Mouse (Mus musculus) stomach, postnatal 0 days (tissue): ENCODE results near the gene Ulk3. TPM values are rescaled to one million over a fixed set of nuclear protein-coding genes. Genes with fewer than 3 reads are reported as not detected.

Source experiments
- ATAC-seq: fragments of 200-750 bp; cut with Nextera tagmentation; 2 replicates; pipeline ENCODE4 v1.8.0; 2017; ENCODE audit not compliant: low FRiP score, low TSS enrichment
- DNase-seq: peaks from one replicate; pipeline ENCODE4 v3.0.0-alpha.2; 2016; ENCODE audit warnings: low spot score
- H3K27ac ChIP-seq: fragments of 300-500 bp; sonication (generic); replicated peaks from 2 replicates; pipeline ENCODE4 v1.5.1; 2014; ENCODE audit warnings: mild to moderate bottlenecking, control low read depth
- H3K27me3 ChIP-seq: fragments of 300-500 bp; sonication (generic); 2 replicates; pipeline ENCODE4 v1.6.1; 2014; ENCODE audit warnings: low read length; ENCODE audit not compliant: control insufficient read depth, insufficient read depth
- H3K36me3 ChIP-seq: fragments of 300-500 bp; sonication (generic); 2 replicates; pipeline ENCODE4 v1.6.1; 2014; ENCODE audit warnings: low read length, mixed read lengths; ENCODE audit not compliant: control insufficient read depth, insufficient read depth
- H3K4me1 ChIP-seq: fragments of 300-500 bp; sonication (generic); replicated peaks from 2 replicates; pipeline ENCODE4 v1.6.1; 2014; ENCODE audit warnings: antibody characterized with exemption; ENCODE audit not compliant: control insufficient read depth, insufficient read depth
- H3K4me2 ChIP-seq: fragments of 300-500 bp; sonication (generic); replicated peaks from 2 replicates; pipeline ENCODE4 v1.6.1; 2014; ENCODE audit warnings: low read depth, mild to moderate bottlenecking, control low read depth, moderate library complexity
- H3K4me3 ChIP-seq: fragments of 300-500 bp; sonication (generic); 2 replicates; pipeline ENCODE4 v1.5.1; 2014; ENCODE audit warnings: low read depth, low read length, control low read depth
- H3K9ac ChIP-seq: fragments of 300-500 bp; sonication (generic); 2 replicates; pipeline ENCODE4 v1.6.1; 2014; ENCODE audit warnings: mild to moderate bottlenecking, low read length, control low read depth, mixed read lengths
- H3K9me3 ChIP-seq: fragments of 300-500 bp; sonication (generic); 2 replicates; pipeline ENCODE4 v1.6.1; 2016; ENCODE audit warnings: low read length; ENCODE audit not compliant: control insufficient read depth
- CTCF ChIP-seq: IDR thresholded peaks from 2 replicates; pipeline ENCODE4 v1.5.1; 2016; ENCODE audit warnings: antibody characterized with exemption, low read depth, mild to moderate bottlenecking, moderate library complexity
- EP300 ChIP-seq: optimal IDR thresholded peaks from 2 replicates; pipeline ENCODE3; 2016; ENCODE audit warnings: antibody characterized with exemption
- WGBS: fragments of 180-500 bp; shearing (Covaris S2); extraction: QIAGEN DNeasy Blood & Tissue Kit; methylation state at CpG from one replicate; pipeline ENCODE4 v1.1.7; 2014; 5-methylcytosine and 5-hydroxymethylcytosine counted together
- polyA plus RNA-seq: library from polyadenylated mRNA; unstranded; fragments of >200 nt; fragmentation: Nextera tagmentation; extraction: Ambion mirVana; gene quantifications from 2 replicates; pipeline ENCODE4 v1.2.1, GENCODE M21; 2015

The Ulk3 gene
- 8.4 and 8.6 TPM in 2 replicates for polyA plus RNA-seq

DNA sequence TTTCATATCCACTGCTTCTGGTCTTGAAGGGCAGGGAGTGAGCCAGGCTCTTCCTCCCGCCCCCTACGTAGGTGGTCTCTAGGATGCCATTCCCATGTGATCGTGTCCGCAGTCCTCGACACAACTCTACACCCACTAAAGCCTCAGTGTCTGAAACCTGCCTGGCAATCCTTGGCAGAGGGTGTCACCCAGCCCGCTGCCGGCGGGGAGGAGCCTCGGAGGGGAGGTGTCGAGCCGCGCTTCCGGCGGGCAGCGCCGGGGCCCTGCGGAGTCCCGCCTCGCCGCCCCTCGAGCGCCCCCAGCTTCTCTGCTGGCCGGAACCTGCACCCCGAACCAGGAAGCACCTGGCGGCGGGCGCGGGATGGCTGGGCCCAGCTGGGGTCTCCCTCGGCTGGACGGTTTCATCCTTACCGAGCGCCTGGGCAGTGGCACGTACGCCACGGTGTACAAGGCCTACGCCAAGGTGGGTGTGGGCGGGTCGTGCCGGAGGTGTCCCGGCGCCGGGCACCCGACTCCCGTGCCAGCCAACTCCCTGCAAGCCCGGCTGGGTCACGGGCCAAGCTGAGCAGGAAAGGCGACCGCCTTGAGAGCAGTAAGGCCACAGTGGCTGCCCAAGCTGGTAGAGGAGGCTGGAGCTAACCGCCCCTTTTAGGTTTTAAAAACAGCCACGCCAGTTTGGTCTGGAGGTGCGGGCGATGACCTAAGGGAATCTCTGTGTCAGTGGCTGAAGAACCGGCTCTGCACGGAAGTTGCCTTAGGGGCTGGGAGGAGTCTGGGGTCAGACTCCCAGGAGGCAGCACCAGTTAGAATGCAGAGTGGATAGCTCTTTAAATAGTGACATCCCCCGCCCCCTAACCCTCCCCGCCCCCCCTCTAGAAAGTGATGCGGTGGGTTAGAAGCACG lies at the start of gene Ulk3:
Gene Ulk3 (plus strand): TSS at position 229 of the 903 bp plus-strand sequence.
- peak within 1 kb of the TSS; percentile 97 for H3K4me2 ChIP-seq
- peaks cover 21% of the 10 kb centered on the region; the same call in 1 of the 2 replicates for H3K36me3 ChIP-seq
- no peaks in the 10 kb centered on the region for H3K9me3 ChIP-seq
- peak within 1 kb of the TSS; percentile 86 for H3K27ac ChIP-seq
- peak within 1 kb of the TSS; percentile 79 for H3K4me3 ChIP-seq
- H3K27me3 ChIP-seq = no peaks in the 10 kb centered on the region
- WGBS = under 1% methylated on average over 52 of the region's 58 CpGs
- no peak for TF ChIP-seq EP300
- peak; percentile 57 for TF ChIP-seq CTCF
- DNase-seq = peak; percentile 89
- ATAC-seq = peak; percentile 85
- H3K4me1 ChIP-seq = 0 out of 2 replicates have a peak, but pooled peaks cover 2% of the 10 kb centered on the region
- peak within 1 kb of the TSS; percentile 83 for H3K9ac ChIP-seq

DNA sequence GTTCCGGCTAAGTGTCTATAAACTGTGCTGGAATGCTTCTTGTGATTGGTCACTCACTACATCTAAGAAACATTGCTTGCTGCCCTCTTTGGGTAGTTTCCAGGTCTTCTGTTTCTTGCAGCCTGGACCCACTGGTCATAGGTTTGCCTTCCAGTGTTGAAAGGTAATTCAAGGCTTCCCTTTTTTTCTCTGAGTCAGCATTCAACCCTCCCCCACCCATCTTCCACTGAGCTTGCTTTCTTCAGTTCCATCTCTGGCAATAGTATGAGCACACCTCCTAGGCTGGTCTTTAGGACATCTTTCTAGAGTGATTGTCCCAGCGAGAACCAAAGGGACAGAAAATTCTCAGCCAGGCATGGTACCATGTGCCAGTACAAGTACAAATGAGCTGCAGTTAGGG lies 49.7 kb upstream of the Ulk3 start:
- no peak for DNase-seq
- TF ChIP-seq EP300 (no peak), CTCF (no peak)
- Histone ChIP-seq H3K36me3 (peaks cover 8% of the 10 kb centered on the region; the same call in 1 of the 2 replicates), H3K4me2 (no peak overlapping the region), H3K4me3 (no peak overlapping the region), H3K9ac (no peak overlapping the region), H3K27me3 (no peaks in the 10 kb centered on the region), H3K27ac (no peak overlapping the region), H3K4me1 (no peaks in the 10 kb centered on the region; the same call in 1 of the 2 replicates), H3K9me3 (no peaks in the 10 kb centered on the region)
- no peak for ATAC-seq
- 93% methylated on average over 2 of the region's 2 CpGs for WGBS

DNA sequence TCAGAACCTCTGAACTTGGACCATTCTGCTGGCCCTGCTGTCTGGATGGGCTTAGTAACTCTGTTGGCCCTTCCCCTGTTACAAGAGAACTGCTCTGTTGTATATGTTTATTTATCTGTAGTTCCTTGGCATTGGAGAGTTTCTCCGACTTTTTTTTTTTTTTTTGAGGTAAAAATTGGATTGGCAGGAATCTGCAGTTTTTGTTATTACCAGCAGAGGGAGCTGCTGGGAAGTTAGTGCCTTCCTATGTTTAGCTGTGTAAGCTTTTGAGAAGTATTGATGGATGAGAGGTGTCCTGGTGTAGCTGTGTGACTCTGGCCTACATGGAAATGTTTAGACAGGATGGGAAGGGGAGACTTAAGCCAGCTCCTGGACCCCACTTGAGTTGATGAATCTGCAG lies 47.9 kb upstream of the Ulk3 start:
- ATAC-seq (no peak), DNase-seq (no peak)
- H3K36me3 ChIP-seq = peaks cover 8% of the 10 kb centered on the region; the same call in 1 of the 2 replicates
- H3K4me3 ChIP-seq = no peak overlapping the region
- no peaks in the 10 kb centered on the region for H3K27me3 ChIP-seq
- WGBS = 3% methylated on average over 1 of the region's 1 CpGs
- H3K27ac ChIP-seq = no peak overlapping the region
- H3K9ac ChIP-seq = no peak overlapping the region
- H3K4me2 ChIP-seq = no peak overlapping the region
- no peaks in the 10 kb centered on the region; the same call in 1 of the 2 replicates for H3K4me1 ChIP-seq
- TF ChIP-seq EP300 (no peak), CTCF (peak; percentile 83)
- no peaks in the 10 kb centered on the region for H3K9me3 ChIP-seq

DNA sequence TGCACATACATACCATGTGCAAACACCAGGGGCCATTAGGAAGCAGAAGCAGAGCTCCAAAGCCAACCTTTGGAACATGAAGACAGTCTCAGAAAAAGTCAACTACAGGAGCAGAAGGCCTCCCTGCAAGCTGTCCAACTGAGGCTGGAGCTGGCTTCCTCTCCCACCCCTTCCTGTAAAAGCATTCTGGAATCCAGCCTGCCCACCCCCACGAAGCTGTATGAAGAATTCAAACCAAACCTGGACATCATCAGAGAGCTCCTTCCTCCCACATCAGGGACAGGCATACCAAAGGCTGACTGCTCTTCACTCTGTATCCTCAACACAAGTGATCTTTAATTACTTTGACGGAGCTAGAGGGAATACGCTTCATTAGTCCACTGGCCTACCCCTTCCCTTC lies 45.3 kb upstream of the Ulk3 start:
- peaks cover 13% of the 10 kb centered on the region; the same call in 1 of the 2 replicates for H3K36me3 ChIP-seq
- H3K27ac ChIP-seq = no peak overlapping the region
- no peak for TF ChIP-seq CTCF
- ATAC-seq = no peak
- no peaks in the 10 kb centered on the region for H3K4me1 ChIP-seq
- no peaks in the 10 kb centered on the region for H3K9me3 ChIP-seq
- no peak overlapping the region for H3K4me2 ChIP-seq
- no peak overlapping the region for H3K9ac ChIP-seq
- H3K27me3 ChIP-seq = no peaks in the 10 kb centered on the region
- H3K4me3 ChIP-seq = no peak overlapping the region
- DNase-seq = no peak
- 91% methylated on average over 3 of the region's 3 CpGs for WGBS

DNA sequence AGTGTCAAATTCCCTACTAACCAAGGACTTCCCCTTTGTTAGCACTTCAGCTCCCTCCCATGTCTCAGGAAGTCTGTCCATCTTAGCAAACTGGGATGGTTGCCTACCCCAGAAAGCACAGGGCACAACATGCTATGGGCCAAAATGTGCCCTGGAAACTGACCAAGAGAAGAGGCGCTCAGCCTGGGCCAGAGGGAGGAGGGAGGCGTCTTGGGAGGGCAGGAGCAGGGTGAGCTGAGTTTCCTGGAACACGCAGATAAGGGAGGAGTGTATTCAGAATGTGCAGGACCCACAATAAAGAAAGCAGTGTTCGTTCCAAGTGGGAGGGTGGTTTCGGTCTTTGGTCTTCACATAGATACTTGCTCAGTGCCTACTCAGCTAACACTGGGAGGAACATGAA lies 42.0 kb upstream of the Ulk3 start:
- Histone ChIP-seq H3K9me3 (no peaks in the 10 kb centered on the region), H3K36me3 (peaks cover 8% of the 10 kb centered on the region; the same call in 1 of the 2 replicates), H3K4me3 (no peak overlapping the region), H3K27ac (peak overlapping the region; percentile 67; the same call in 1 of the 2 replicates), H3K4me1 (no peaks in the 10 kb centered on the region; the same call in 1 of the 2 replicates), H3K9ac (no peak overlapping the region), H3K4me2 (no peak overlapping the region), H3K27me3 (no peaks in the 10 kb centered on the region)
- no peak for TF ChIP-seq CTCF
- no peak for TF ChIP-seq EP300
- WGBS = 70% methylated on average over 5 of the region's 5 CpGs
- ATAC-seq = peak; percentile 46
- DNase-seq = peak; percentile 67

DNA sequence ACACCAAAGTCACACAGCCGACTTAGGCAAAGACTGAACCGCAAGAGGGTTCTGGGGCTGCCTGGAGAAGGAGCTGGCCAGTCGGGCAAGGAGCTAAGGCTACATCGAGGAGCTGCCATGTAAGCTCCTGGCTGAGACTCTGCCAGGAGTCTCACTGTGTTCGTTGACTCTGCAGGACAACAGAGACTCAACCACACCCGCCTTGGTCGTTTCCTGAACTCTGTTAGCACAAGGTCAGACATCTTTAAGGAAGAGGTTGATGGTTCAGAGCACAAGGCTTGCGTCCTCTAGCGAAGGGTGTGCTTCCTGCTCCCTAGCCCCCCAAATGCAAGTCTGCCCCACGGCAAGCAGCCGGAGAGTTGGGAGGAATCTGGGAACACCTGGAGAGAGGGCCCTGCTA lies 41.4 kb upstream of the Ulk3 start:
- H3K9me3 ChIP-seq = no peaks in the 10 kb centered on the region
- TF ChIP-seq EP300 (no peak), CTCF (no peak)
- H3K27ac ChIP-seq = peak overlapping the region; percentile 67
- no peak; the same call in 1 of the 2 replicates for ATAC-seq
- H3K4me3 ChIP-seq = no peak overlapping the region
- no peak overlapping the region for H3K9ac ChIP-seq
- H3K27me3 ChIP-seq = no peaks in the 10 kb centered on the region
- peaks cover 8% of the 10 kb centered on the region; the same call in 1 of the 2 replicates for H3K36me3 ChIP-seq
- no peaks in the 10 kb centered on the region; the same call in 1 of the 2 replicates for H3K4me1 ChIP-seq
- WGBS = 79% methylated on average over 11 of the region's 11 CpGs
- peak; percentile 47 for DNase-seq
- H3K4me2 ChIP-seq = no peak overlapping the region
